Comparison of ENCODE assay signal across 10 mouse cellular contexts in genomic region chr16:91446778-91447511, GRCm38 (mm10). TPM values are rescaled to one million over a fixed set of nuclear protein-coding genes. Genes with fewer than 3 reads are reported as not detected.
DNase-seq lines count a peak whose midpoint lies in the region; ATAC-seq lines count a peak whose summit lies in the region.
"Had no signal": no experiment of that assay in that cellular context is flagged by ENCODE, and none has a peak within 500 bp of the region (broad histone marks: within the 10 kb centered on the region; RNA-seq: fewer than 3 reads in every experiment).

No protein-coding gene starts in this region.

- ATAC-seq in hematopoietic stem cell, adult 5-6 weeks (replicated peaks in 1 of 2; ENCODE audit: insufficient read depth in 1 of 2, low FRiP score in 2 of 2, low TSS enrichment in 1 of 2, low read depth in 1 of 2, poor library complexity in 2 of 2, severe bottlenecking in 2 of 2), result peak; percentile 30 to 55; a peak in 2 of 4 replicates
- ATAC-seq in megakaryocyte progenitor cell, adult 5-6 weeks (replicated peaks; ENCODE audit: poor library complexity), result peak; percentile 15
- ATAC-seq: forebrain, embryonic 14.5 days had no signal

- DNase-seq in A20 (ENCODE audit: low read depth, low spot score), result peak; percentile 86
- peak; percentile 62 for DNase-seq in CD4-positive helper T cell, adult 2 months (ENCODE audit: low read depth, low spot score)
- DNase-seq in ovary, adult 18-20 months (ENCODE audit: low spot score), result no peak
- DNase-seq in urinary bladder, postnatal 14 days (ENCODE audit: low spot score), result no peak
- DNase-seq in layer of hippocampus, adult 8-10 months (ENCODE audit: low spot score in 2 of 2), result no peak
- DNase-seq: lung, embryonic 14.5 days had no signal

RNA-seq across cellular contexts. Expression of gene Ifnar1, which starts 38.1 kb away (rescaled TPM):
- 46.4 and 55.3 TPM in 2 replicates for total RNA-seq in hematopoietic stem cell, adult 5-6 weeks (2017)
- total RNA-seq in megakaryocyte progenitor cell, adult 5-6 weeks (2015), result 32.2 and 33.3 TPM in 2 replicates
- 34.7 and 36.3 TPM in 2 replicates for total RNA-seq in megakaryocyte progenitor cell, adult 5-6 weeks (2017)
- 10 to 100 TPM; 44.9 to 54.0 (median 48.4) TPM for total RNA-seq in layer of hippocampus, adult 8-10 months (2022)

RNA-seq across cellular contexts. Expression of gene Il10rb, which starts 41.0 kb away (rescaled TPM):
- total RNA-seq in hematopoietic stem cell, adult 5-6 weeks (2017), result 55.1 and 57.3 TPM in 2 replicates
- total RNA-seq in megakaryocyte progenitor cell, adult 5-6 weeks (2015), result 42.7 and 46.2 TPM in 2 replicates
- 36.6 and 39.2 TPM in 2 replicates for total RNA-seq in megakaryocyte progenitor cell, adult 5-6 weeks (2017)
- total RNA-seq in layer of hippocampus, adult 8-10 months (2022), result 10 to 100 TPM in 3 of 4 experiments, 1 to 10 TPM in 1; 9.6 to 18.3 (median 14.3) TPM

RNA-seq across cellular contexts. Expression of gene Gm21970, which starts 55.4 kb away (rescaled TPM):
- not detected in 2 replicates for total RNA-seq in hematopoietic stem cell, adult 5-6 weeks (2017)
- not detected in 2 replicates for total RNA-seq in megakaryocyte progenitor cell, adult 5-6 weeks (2015)
- not detected in 2 replicates for total RNA-seq in megakaryocyte progenitor cell, adult 5-6 weeks (2017)
- total RNA-seq in layer of hippocampus, adult 8-10 months (2022), result under 1 TPM in 1 of 4 experiments, not detected in 3; 0.72 TPM
- total RNA-seq: midbrain, postnatal 0 days had no signal

Comparison
In these comparisons a context has a peak if more than half of its experiments do, and no peak if none do; other contexts are left out.
1. DNase-seq: peak in A20 (single experiment) and CD4-positive helper T cell, adult 2 months (single experiment); none in ovary, adult 18-20 months (single experiment), urinary bladder, postnatal 14 days (single experiment) and layer of hippocampus, adult 8-10 months (0 of 2).